Mouse (Mus musculus): Measurements from ENCODE around the gene Ehbp1. TPM values are rescaled to one million over a fixed set of nuclear protein-coding genes. Genes with fewer than 3 reads are reported as not detected.

The Ehbp1 gene
- polyA plus RNA-seq, 1 experiment: 3.5 TPM

GRCm38 (mm10) chr11:22181530-22182501 is 160.3 kb downstream of the Ehbp1 start:
- Histone ChIP-seq H3K4me3 (replicated peaks; ENCODE audit: extremely low read depth, low read depth, low read length) (no peak overlapping the region), H3K4me1 (ENCODE audit: control insufficient read depth, insufficient read depth, low read length) (peaks cover 2% of the 10 kb centered on the region; the same call in 1 of the 2 replicates)
- TF ChIP-seq CTCF (IDR thresholded peaks at IDR 0.05; ENCODE audit: insufficient read depth, low read length) (no peak), POLR2A (IDR thresholded peaks at IDR 0.05; ENCODE audit: borderline replicate concordance, extremely low read depth, low read depth, low read length) (no peak)
- WGBS: 70% methylated on average over 8 of the region's 8 CpGs
- DNase-seq: no peak

GRCm38 (mm10) chr11:22180146-22180545 is 161.9 kb downstream of the Ehbp1 start:
- no peak for TF ChIP-seq CTCF (IDR thresholded peaks at IDR 0.05; ENCODE audit: insufficient read depth, low read length)
- no peak for TF ChIP-seq POLR2A (IDR thresholded peaks at IDR 0.05; ENCODE audit: borderline replicate concordance, extremely low read depth, low read depth, low read length)
- DNase-seq: no peak
- no peak overlapping the region for H3K4me3 ChIP-seq (replicated peaks; ENCODE audit: extremely low read depth, low read depth, low read length)
- peaks cover 2% of the 10 kb centered on the region; the same call in 1 of the 2 replicates for H3K4me1 ChIP-seq (ENCODE audit: control insufficient read depth, insufficient read depth, low read length)

GRCm38 (mm10) chr11:22178569-22178968 is 163.5 kb downstream of the Ehbp1 start:
- WGBS: 83% methylated on average over 1 of the region's 1 CpGs
- H3K4me1 ChIP-seq (ENCODE audit: control insufficient read depth, insufficient read depth, low read length): peaks cover 2% of the 10 kb centered on the region; the same call in 1 of the 2 replicates
- TF ChIP-seq CTCF (IDR thresholded peaks at IDR 0.05; ENCODE audit: insufficient read depth, low read length): no peak
- no peak for TF ChIP-seq POLR2A (IDR thresholded peaks at IDR 0.05; ENCODE audit: borderline replicate concordance, extremely low read depth, low read depth, low read length)
- no peak overlapping the region for H3K4me3 ChIP-seq (replicated peaks; ENCODE audit: extremely low read depth, low read depth, low read length)
- no peak for DNase-seq

DNA sequence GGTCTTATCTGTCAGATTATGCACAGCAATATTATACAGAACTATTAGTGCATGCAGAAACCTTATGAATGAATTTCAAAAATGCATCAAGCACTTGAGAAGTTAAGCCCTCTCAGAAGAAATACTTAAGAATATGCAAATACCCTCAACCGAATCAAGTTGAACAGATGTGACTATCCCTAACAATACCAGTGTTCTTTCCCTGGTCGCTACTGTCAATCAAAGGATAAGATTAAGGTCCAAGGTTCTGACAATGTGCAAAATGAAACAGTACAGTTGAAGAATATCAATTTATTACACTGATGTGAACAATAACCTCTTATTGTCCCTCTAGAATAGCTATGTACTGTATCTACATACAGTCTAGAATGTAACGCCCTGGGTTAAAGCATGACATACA is 167.8 kb downstream of the Ehbp1 start:
- TF ChIP-seq CTCF (IDR thresholded peaks at IDR 0.05; ENCODE audit: insufficient read depth, low read length): no peak
- no peak for TF ChIP-seq POLR2A (IDR thresholded peaks at IDR 0.05; ENCODE audit: borderline replicate concordance, extremely low read depth, low read depth, low read length)
- 82% methylated on average over 3 of the region's 3 CpGs for WGBS
- peaks cover 4% of the 10 kb centered on the region for H3K4me1 ChIP-seq (ENCODE audit: control insufficient read depth, insufficient read depth, low read length)
- DNase-seq: no peak
- no peak overlapping the region for H3K4me3 ChIP-seq (replicated peaks; ENCODE audit: extremely low read depth, low read depth, low read length)

DNA sequence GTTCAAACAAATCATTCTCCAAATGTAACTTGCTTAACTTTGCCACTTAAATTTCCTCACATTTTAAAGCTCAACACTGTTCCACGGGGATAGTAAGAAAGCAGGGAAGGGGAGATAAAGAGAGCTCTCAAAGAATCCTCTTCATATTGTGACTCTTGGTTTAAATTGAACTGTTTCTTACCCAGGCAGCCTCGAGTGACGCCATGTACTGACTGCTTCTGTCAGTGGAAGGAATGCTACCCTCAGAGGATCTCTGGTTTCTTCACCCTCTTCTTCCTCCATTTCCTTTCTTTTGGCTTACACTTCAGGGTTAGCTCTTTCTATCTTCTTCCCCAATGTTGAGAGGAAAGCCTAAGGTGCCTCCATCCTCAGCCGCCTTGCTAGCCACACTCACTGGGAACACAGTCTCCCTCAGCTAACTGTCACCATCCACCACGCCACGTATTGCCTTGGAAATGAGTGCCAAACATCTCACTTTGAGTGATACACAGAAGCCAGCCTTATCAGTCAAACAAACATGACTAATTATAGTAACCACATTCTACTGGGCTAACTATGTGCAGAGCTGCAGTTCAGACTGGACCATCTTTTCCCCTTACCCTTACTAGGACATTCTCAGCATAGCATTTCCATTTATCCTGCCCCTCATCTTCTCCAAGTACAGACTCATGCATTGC is 171.0 kb downstream of the Ehbp1 start:
- DNase-seq: no peak
- Histone ChIP-seq H3K4me3 (replicated peaks; ENCODE audit: extremely low read depth, low read depth, low read length) (no peak overlapping the region), H3K4me1 (ENCODE audit: control insufficient read depth, insufficient read depth, low read length) (peaks cover 4% of the 10 kb centered on the region)
- WGBS: 85% methylated on average over 6 of the region's 6 CpGs
- TF ChIP-seq CTCF (IDR thresholded peaks at IDR 0.05; ENCODE audit: insufficient read depth, low read length) (no peak), POLR2A (IDR thresholded peaks at IDR 0.05; ENCODE audit: borderline replicate concordance, extremely low read depth, low read depth, low read length) (no peak)

GRCm38 (mm10) chr11:22157882-22158281 is 184.2 kb downstream of the Ehbp1 start:
- 90% methylated on average over 4 of the region's 4 CpGs for WGBS
- DNase-seq: no peak
- TF ChIP-seq CTCF (IDR thresholded peaks at IDR 0.05; ENCODE audit: insufficient read depth, low read length) (no peak), POLR2A (IDR thresholded peaks at IDR 0.05; ENCODE audit: borderline replicate concordance, extremely low read depth, low read depth, low read length) (no peak)
- Histone ChIP-seq H3K4me1 (ENCODE audit: control insufficient read depth, insufficient read depth, low read length) (peaks cover 8% of the 10 kb centered on the region; the same call in 1 of the 2 replicates), H3K4me3 (replicated peaks; ENCODE audit: extremely low read depth, low read depth, low read length) (no peak overlapping the region)

DNA sequence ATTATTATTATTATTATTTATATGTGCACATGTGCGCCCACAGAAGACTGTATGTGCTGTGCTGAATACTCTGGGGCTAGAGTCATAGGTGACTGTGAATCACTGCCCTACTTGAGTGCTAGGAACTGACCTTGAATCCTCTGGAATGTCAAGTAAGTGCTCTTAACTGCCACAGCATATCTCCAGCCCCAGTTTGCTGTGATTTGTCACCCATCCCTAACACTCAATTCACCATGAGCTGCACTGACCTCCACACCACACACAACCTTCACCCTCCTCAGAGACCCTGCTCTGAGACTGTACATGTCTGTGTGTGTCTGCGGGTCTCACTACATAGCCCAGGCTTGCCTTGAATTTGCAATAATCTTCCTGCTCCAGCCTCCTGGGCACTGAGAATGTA is 185.9 kb downstream of the Ehbp1 start:
- no peak for TF ChIP-seq CTCF (IDR thresholded peaks at IDR 0.05; ENCODE audit: insufficient read depth, low read length)
- TF ChIP-seq POLR2A (IDR thresholded peaks at IDR 0.05; ENCODE audit: borderline replicate concordance, extremely low read depth, low read depth, low read length): no peak
- 87% methylated on average over 2 of the region's 2 CpGs for WGBS
- H3K4me1 ChIP-seq (ENCODE audit: control insufficient read depth, insufficient read depth, low read length): peaks cover 8% of the 10 kb centered on the region; the same call in 1 of the 2 replicates
- no peak for DNase-seq
- H3K4me3 ChIP-seq (replicated peaks; ENCODE audit: extremely low read depth, low read depth, low read length): no peak overlapping the region

- Histone ChIP-seq H3K4me3 (replicated peaks; ENCODE audit: extremely low read depth, low read depth, low read length) (no peak overlapping the region), H3K4me1 (ENCODE audit: control insufficient read depth, insufficient read depth, low read length) (peaks cover 8% of the 10 kb centered on the region; the same call in 1 of the 2 replicates)
- WGBS: 54% methylated on average over 3 of the region's 3 CpGs
- no peak for DNase-seq
- TF ChIP-seq POLR2A (IDR thresholded peaks at IDR 0.05; ENCODE audit: borderline replicate concordance, extremely low read depth, low read depth, low read length) (no peak), CTCF (IDR thresholded peaks at IDR 0.05; ENCODE audit: insufficient read depth, low read length) (no peak)
Observed at GRCm38 (mm10) chr11:22155366-22156095, 186.6 kb downstream of the Ehbp1 start.
